Mouse (Mus musculus) hindbrain, embryonic 14.5 days (tissue): ENCODE measurements around the gene Apol7c. TPM values are rescaled to one million over a fixed set of nuclear protein-coding genes. Genes with fewer than 3 reads are reported as not detected.
"Not testable (repeated sequence)": the region's sequence is repeated elsewhere in the genome, so short reads cannot be mapped to it uniquely, and the experiment has no call there.

ENCODE experiments used
- ATAC-seq: fragments of 200-750 bp; cut with Nextera tagmentation; 2 replicates; pipeline ENCODE4 v1.8.0; 2017; ENCODE audit warnings: moderate number of reproducible peaks, mild to moderate bottlenecking, moderate TSS enrichment, moderate library complexity; ENCODE audit not compliant: low FRiP score
- DNase-seq: peaks from one replicate; pipeline ENCODE4 v3.0.0-alpha.2; 2015; ENCODE audit warnings: low spot score
- H3K27ac ChIP-seq: fragments of 300-500 bp; sonication (generic); 2 replicates; pipeline ENCODE4 v1.5.1; 2014; ENCODE audit warnings: mild to moderate bottlenecking, moderate library complexity
- H3K27me3 ChIP-seq: fragments of 300-500 bp; sonication (generic); 2 replicates; pipeline ENCODE4 v1.6.1; 2014; ENCODE audit warnings: mild to moderate bottlenecking, low read length, mixed read lengths; ENCODE audit not compliant: control insufficient read depth, insufficient read depth
- H3K36me3 ChIP-seq: fragments of 300-500 bp; sonication (generic); replicated peaks from 2 replicates; pipeline ENCODE4 v1.6.1; 2014; ENCODE audit not compliant: control insufficient read depth, insufficient read depth
- H3K4me1 ChIP-seq: fragments of 300-500 bp; sonication (generic); replicated peaks from 2 replicates; pipeline ENCODE4 v1.6.1; 2014; ENCODE audit warnings: antibody characterized with exemption, low read length, mixed read lengths; ENCODE audit not compliant: control insufficient read depth, insufficient read depth
- H3K4me2 ChIP-seq: fragments of 300-500 bp; sonication (generic); replicated peaks from 2 replicates; pipeline ENCODE4 v1.6.1; 2014; ENCODE audit warnings: mild to moderate bottlenecking, moderate library complexity
- H3K4me3 ChIP-seq: fragments of 300-500 bp; sonication (generic); replicated peaks from 2 replicates; pipeline ENCODE4 v1.5.1; 2014; ENCODE audit warnings: mild to moderate bottlenecking, low read length
- H3K9ac ChIP-seq: fragments of 300-500 bp; sonication (generic); 2 replicates; pipeline ENCODE4 v1.6.1; 2014
- H3K9me3 ChIP-seq: fragments of 300-500 bp; sonication (generic); 2 replicates; pipeline ENCODE4 v1.6.1; 2016; ENCODE audit warnings: low read length; ENCODE audit not compliant: control insufficient read depth
- WGBS: fragments of 180-500 bp; shearing (Covaris S2); extraction: QIAGEN DNeasy Blood & Tissue Kit; methylation state at CpG from one replicate; pipeline ENCODE4 v1.1.7; 2014; 5-methylcytosine and 5-hydroxymethylcytosine counted together
- polyA plus RNA-seq: library from polyadenylated mRNA; unstranded; fragments of >200 nt; fragmentation: Nextera tagmentation; extraction: Ambion mirVana; gene quantifications from 2 replicates; pipeline ENCODE4 v1.2.1, GENCODE M21; 2014

Apol7c gene
- not detected in 2 replicates for polyA plus RNA-seq

GRCm38 (mm10) chr15:77533216-77533615 lies at the start of gene Apol7c:
Gene Apol7c, minus strand, starts transcription at chr15:77533316.
- H3K4me2 ChIP-seq, result no peak within 1 kb of the TSS
- DNase-seq (no peak), ATAC-seq (no peak)
- H3K27me3 ChIP-seq, result no peaks in the 10 kb centered on the region
- H3K4me3 ChIP-seq, result no peak within 1 kb of the TSS
- no peaks in the 10 kb centered on the region for H3K36me3 ChIP-seq
- no peaks in the 10 kb centered on the region for H3K9me3 ChIP-seq
- no peak within 1 kb of the TSS for H3K9ac ChIP-seq
- H3K4me1 ChIP-seq, result no peaks in the 10 kb centered on the region
- H3K27ac ChIP-seq, result no peak within 1 kb of the TSS

GRCm38 (mm10) chr15:77581681-77582080 lies 48.6 kb upstream of the Apol7c start:
- no peaks in the 10 kb centered on the region for H3K36me3 ChIP-seq
- H3K9me3 ChIP-seq, result 0 out of 2 replicates have a peak, but pooled peaks cover 5% of the 10 kb centered on the region
- WGBS, result 28% methylated on average over 1 of the region's 1 CpGs
- DNase-seq, result no peak
- H3K27me3 ChIP-seq, result no peaks in the 10 kb centered on the region
- H3K4me3 ChIP-seq, result no peak overlapping the region
- no peak; the same call in 1 of the 2 replicates for ATAC-seq
- no peak overlapping the region for H3K9ac ChIP-seq
- no peak overlapping the region for H3K4me2 ChIP-seq
- H3K27ac ChIP-seq, result no peak overlapping the region
- H3K4me1 ChIP-seq, result 0 out of 2 replicates have a peak, but pooled peaks cover 4% of the 10 kb centered on the region

- Histone ChIP-seq H3K27ac (no peak overlapping the region), H3K4me3 (no peak overlapping the region), H3K4me1 (0 out of 2 replicates have a peak, but pooled peaks cover 4% of the 10 kb centered on the region), H3K4me2 (no peak overlapping the region), H3K27me3 (no peaks in the 10 kb centered on the region), H3K9ac (no peak overlapping the region), H3K36me3 (no peaks in the 10 kb centered on the region), H3K9me3 (0 out of 2 replicates have a peak, but pooled peaks cover 5% of the 10 kb centered on the region)
- DNase-seq (no peak), ATAC-seq (no peak)
- WGBS, result 89% methylated on average over 4 of the region's 4 CpGs
These were observed 46.2 kb upstream of the Apol7c start for GRCm38 (mm10) chr15:77579311-77579710.

GRCm38 (mm10) chr15:77578801-77579200 lies 45.7 kb upstream of the Apol7c start:
- Histone ChIP-seq H3K27me3 (no peaks in the 10 kb centered on the region), H3K4me3 (no peak overlapping the region), H3K4me2 (no peak overlapping the region), H3K27ac (no peak overlapping the region), H3K36me3 (no peaks in the 10 kb centered on the region), H3K4me1 (0 out of 2 replicates have a peak, but pooled peaks cover 4% of the 10 kb centered on the region), H3K9me3 (0 out of 2 replicates have a peak, but pooled peaks cover 5% of the 10 kb centered on the region), H3K9ac (no peak overlapping the region)
- no peak for DNase-seq
- 98% methylated on average over 2 of the region's 2 CpGs for WGBS
- ATAC-seq, result no peak

- H3K4me2 ChIP-seq, result no peak overlapping the region
- ATAC-seq, result no peak
These were observed 30.1 kb upstream of the Apol7c start for GRCm38 (mm10) chr15:77563219-77563618.

GRCm38 (mm10) chr15:77561792-77562191 lies 28.7 kb upstream of the Apol7c start, which contains the start of gene 1700025B11Rik:
Gene 1700025B11Rik, minus strand, starts transcription at chr15:77561892.
- H3K27me3 ChIP-seq, result no peaks in the 10 kb centered on the region
- H3K4me2 ChIP-seq, result no peak within 1 kb of the TSS
- H3K27ac ChIP-seq, result no peak within 1 kb of the TSS
- no peaks in the 10 kb centered on the region for H3K4me1 ChIP-seq
- no peak for ATAC-seq
- no peak within 1 kb of the TSS for H3K4me3 ChIP-seq
- no peaks in the 10 kb centered on the region for H3K36me3 ChIP-seq
- no peak within 1 kb of the TSS for H3K9ac ChIP-seq
- DNase-seq, result no peak
- no peaks in the 10 kb centered on the region for H3K9me3 ChIP-seq

More at GRCm38 (mm10) chr15:77563219-77563618, 30.1 kb upstream of the Apol7c start:
- H3K4me1 ChIP-seq, result no peaks in the 10 kb centered on the region
- H3K27ac ChIP-seq, result no peak overlapping the region
- H3K9ac ChIP-seq, result no peak overlapping the region
- H3K9me3 ChIP-seq, result no peaks in the 10 kb centered on the region
- no peak overlapping the region for H3K4me3 ChIP-seq
- H3K36me3 ChIP-seq, result no peaks in the 10 kb centered on the region
- DNase-seq, result no peak
- no peaks in the 10 kb centered on the region for H3K27me3 ChIP-seq

- WGBS, result 42% methylated on average over 1 of the region's 1 CpGs
- H3K4me2 ChIP-seq, H3K27ac ChIP-seq, DNase-seq, H3K4me3 ChIP-seq, H3K4me1 ChIP-seq, H3K27me3 ChIP-seq, ATAC-seq, H3K9me3 ChIP-seq, H3K36me3 ChIP-seq, H3K9ac ChIP-seq: not testable (repeated sequence)
These were observed 6.1 kb upstream of the Apol7c start for GRCm38 (mm10) chr15:77539221-77539620.

GRCm38 (mm10) chr15:77523186-77523843 lies 9.8 kb downstream of the Apol7c start:
- not testable (repeated sequence) for ATAC-seq, H3K9ac ChIP-seq, H3K4me1 ChIP-seq, H3K4me3 ChIP-seq, H3K27ac ChIP-seq, H3K9me3 ChIP-seq, H3K36me3 ChIP-seq, H3K27me3 ChIP-seq, H3K4me2 ChIP-seq
- peak; percentile 60 for DNase-seq
- 13% methylated on average over 6 of the region's 6 CpGs for WGBS

- not testable (repeated sequence) for H3K4me1 ChIP-seq, H3K9ac ChIP-seq, ATAC-seq, H3K9me3 ChIP-seq, DNase-seq, H3K36me3 ChIP-seq, H3K4me3 ChIP-seq, H3K27me3 ChIP-seq, H3K4me2 ChIP-seq, H3K27ac ChIP-seq
- 81% methylated on average over 4 of the region's 4 CpGs for WGBS
These were observed 12.5 kb downstream of the Apol7c start for GRCm38 (mm10) chr15:77520596-77520995.
